Mouse (Mus musculus): Measurements from ENCODE around the gene Sphk2.
A peak's percentile ranks its signal among the peaks of the same experiment; 100 is the strongest.
"Not testable (repeated sequence)": the region's sequence is repeated elsewhere in the genome, so short reads cannot be mapped to it uniquely, and the experiment has no call there.

The Sphk2 gene

DNA sequence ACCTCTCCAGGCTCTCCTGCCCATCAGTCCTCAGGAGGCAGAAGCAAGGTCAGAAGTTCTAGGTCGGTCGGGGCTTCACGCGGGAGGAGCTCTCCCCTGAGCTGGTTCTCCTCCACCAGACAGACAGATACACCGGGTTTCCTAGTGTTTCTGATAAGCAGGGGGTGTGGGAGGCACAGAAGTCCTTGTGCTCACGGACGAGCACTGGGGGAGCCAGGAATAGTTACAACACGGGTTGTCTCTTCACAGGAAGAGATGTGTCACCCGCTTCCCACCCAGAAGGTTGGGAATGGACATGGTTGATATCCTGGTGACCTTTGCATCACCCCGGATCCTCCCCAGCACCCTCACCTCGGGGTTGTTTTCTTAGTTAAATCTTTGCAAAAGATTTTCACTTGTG, 28.0 kb downstream of the Sphk2 start:
- DNase-seq: no peak

DNA sequence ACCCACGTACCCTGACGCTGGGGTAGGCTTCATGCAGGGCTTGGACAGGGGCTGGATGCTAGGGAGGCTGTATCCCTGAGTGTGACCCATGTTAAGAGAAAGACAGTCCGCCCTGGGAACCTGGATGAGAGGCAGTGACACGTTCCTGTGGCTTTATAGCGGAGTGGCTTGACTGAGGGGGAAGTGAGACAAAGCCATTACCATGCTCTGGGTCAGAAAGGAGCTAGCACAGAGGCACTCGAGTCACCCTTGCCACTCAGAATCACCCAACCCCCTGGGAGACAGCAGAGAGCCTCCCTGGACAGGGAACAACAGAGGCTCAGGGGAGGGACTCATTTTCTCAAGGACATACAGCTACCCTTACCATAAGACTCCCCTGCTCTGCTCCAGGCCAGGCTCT, 28.7 kb downstream of the Sphk2 start:
- no peak for DNase-seq

DNA sequence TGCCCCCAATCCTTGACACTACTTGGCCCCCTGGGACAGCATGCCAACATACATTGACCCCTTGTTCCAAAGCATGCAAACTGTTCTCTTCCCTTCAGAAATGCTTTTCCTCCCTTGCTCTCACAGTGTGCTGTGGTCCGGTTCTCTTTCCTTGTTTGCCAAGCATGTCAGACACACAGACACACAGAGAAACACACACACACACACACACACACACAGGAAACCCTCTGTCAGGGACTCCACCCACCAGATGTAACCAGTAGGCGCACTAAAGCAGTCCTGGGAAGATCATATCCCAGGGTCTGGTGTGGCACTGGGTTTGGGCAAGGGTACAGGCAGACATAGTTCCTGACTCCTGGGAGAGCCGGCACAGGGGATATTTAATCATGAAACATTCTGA, 31.0 kb downstream of the Sphk2 start:
- no peak for DNase-seq

DNA sequence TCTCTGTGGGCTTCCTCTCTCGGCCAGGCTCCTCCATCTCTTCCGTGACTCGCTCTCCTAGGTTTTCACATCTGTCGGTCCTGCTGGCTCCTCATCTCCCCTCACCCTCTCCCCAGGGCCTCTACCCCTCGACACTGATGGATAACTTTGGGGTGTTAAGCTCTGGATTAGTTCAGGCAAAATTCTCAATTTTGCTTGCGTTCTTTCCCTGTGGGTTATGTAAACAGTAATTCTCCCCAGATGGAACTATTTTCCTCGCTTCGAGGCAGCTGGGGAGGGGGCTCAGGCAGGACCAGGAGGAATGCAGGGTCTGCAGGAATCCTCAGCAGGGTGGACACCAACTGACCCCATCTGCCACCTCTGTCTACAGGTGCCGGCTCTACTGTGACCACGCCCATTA, 32.0 kb downstream of the Sphk2 start:
- DNase-seq: no peak

DNA sequence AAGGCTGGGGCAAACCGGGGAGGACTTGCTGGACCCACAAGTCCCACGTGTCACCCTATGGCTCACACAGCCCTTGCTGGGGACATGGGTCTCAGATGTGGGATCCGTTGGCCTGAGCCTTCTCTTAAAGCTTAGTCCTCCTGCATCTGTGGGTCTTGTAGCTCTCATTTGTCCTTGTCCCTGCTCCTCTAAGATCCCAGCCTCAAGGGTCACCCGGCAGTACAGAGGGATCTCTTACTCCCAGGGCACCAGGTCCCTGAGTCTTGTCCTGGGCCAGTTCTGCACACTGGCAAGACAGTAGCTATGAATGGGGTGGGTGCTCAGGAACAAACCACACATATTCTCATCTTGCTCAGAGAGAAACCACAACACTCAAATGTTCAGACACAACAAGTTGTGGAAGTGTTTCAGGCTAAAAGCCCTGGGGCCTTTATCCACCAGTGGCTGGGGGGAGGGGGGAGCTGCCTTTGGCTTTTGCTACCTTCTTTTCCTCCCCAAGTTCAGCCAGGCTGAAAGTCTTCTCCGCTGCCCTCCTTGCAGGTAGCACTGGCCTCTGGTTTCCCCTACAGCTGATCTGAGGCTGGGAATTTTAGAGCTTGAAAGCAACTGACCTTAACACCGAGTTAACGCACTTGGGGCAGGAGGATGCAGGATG, 34.3 kb downstream of the Sphk2 start, which contains the start of gene Ntn5:
Ntn5 (plus strand) TSS at position 627 of the 655 bp plus-strand sequence.
- DNase-seq: no peak

DNA sequence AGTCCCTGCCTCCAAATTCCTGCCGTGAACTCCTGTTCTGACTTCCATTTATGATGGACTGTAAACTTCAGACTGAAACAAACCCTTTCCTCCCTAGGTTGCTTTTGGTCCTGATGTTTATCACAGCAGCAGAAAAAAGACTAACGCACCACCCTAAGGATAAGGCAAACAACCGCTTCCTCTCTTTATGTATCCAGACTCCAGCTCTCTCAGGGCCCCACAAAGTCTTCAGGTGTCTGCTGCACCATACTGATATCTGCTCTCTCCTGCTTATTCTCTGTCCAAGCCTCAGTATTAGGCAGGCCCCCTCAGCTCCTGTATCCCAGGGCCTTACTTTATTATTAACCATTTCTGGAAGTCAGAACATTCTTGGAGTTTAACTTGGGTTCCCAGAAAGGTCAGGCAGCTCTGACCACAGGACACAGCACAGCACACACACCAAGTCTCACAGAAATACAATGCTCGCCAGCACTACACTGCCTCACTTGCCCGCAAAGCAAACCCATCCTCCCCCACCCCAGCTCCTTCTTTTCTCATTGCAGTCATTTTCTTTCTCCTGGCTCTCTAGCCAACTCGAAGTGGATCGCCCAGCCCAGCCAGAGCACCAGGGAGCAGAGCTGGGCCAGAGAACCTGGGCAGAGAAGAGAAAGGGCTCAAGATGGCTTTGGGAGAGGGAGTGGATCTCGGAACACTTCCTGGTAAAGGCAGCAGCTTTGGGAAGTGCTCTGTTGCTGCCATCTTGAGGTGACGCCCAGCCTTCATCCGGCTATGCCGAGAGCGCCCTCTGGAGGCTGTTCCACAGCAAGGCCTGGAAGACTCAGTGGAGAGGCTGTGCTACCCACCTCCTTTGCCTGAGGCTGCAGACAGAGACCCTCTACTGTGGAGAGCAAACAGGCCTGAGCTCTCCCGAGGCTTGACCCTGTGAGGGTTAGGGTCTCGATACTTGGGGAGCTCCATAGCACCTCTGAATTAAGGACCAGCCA, 35.4 kb downstream of the Sphk2 start:
- peak; percentile 85 for DNase-seq

DNA sequence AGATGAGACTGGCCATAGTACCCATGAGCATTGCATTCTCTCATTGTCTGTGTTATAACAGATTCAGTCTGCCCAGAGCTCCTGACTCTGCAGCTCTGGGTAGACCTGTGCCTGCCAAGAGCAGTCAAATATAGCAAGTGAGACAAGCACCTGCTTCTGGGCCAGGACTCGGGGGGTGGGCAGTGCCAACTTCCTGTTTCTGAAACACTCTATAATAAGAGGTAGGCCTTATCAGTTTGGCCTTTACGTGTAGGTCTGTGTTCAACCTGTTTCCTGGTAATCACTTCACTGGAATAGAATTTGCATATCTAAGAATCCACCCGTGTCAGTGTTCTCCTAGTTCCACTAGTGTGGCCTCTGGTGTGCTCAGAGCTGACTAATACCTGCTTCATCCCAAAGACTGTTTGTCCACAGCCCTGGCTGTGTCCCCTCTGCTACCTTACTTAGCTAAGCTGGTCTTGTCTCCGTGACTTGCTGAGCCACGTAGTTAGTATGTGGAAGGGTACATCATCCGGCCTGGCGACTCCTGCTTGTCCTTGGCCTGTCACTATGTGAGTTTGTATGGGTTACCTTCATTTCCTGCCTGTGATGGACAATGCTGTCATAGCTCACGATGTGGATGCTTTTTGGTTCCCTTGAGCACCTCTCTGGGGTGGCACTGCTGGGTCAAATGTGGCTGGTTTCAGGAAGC, 36.6 kb downstream of the Sphk2 start:
- DNase-seq: peak; percentile 63

DNA sequence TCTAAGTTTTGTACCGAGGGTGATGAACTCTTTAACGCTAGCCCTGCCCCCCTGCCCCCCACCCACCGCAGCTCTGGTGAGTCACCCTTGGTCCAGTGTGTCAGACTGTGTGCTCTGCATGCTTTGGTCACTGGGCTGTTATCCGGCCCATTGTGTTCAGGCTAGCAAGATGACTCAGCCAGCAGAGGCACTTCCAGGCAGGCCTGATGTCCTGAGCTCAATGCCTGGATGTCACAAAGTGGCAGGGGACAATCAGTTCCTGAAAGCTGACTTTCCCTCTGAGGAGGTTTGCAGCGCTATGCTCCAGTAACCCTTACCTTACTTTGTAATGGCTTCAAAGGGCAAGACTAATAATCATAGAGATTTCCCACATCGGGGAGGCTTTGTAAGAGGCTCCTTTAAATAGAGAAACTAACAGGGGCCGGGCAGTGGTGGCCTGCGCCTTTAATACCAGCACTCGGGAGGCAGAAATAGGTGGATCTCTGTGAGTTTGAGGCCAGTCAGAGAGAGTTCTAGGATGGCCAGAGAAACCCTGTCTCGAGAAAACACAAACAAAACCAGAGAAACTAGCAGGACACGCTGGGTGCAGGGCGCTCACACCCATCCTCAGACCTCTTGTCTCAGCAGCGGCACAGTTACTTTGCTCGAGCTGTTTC, 37.7 kb downstream of the Sphk2 start:
- no peak for DNase-seq

DNA sequence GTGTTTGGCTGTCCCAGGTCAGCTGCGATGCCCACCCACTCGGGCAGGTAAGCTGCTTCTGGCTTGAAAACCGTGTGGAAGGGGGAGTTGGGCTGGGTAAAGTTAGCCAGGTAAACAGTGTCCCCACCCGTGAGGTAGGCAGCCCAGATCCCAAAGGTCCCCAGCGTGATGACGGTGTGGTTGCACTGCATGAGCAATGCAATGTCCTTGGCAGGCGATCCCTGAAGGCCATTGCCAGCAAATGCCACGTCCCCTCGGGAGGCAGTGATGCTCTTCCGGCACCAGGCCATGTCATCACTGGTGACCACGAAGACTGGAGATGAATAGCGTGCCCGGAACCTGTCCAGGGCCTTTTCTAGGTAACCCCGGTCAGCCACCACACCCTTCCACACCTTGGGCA, 39.3 kb downstream of the Sphk2 start:
- no peak for DNase-seq

DNA sequence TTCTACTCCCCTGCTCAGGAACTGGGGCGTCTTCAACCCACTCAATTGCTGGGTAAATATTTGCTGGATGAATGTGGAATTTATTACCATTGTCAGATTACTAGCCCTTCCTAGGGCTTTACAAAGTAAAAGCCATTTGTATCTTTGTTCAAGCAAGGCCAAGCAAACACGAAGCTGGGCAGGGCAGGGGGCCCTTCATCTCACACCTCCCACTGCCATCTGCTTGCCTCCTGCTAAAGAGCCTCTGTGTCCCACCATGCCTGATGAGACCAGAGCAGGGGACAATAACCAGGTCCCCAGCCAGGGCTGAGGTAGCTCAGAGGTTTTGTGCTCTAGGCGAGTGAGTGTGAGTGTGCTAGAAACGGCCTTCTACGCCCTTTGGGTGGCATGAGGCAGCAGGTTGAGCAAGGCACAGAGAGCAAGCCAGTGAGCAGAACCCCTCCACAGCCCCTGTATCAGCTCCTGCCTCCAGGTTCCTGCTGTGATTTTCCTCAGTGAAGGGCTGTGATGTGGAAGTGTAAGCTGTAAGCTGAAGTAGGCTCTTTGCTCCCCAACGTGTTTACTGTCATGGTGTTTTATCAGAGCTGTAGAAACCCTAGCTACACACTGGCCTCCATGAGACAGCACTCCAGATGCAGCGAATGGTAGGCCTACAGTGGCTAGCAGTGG, 40.0 kb downstream of the Sphk2 start:
- no peak for DNase-seq

DNA sequence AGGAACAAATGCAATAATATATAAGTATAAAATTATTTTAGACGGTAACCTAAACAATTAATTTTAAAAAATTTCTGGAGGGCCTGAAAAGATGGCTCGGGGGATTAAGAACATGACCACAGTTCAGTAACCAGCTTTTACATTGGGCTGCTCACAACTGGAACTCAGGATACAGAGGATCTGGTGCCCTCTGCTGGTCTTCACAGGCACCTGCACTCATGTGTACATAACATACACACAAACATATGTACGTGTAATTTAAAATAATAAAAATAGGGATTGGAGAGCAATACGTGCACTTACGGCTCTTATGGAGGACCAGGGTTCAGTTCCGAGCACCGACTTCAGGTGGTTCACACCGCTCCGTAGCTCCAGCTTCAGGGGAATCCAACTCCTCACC, 48.9 kb downstream of the Sphk2 start:
- no peak for DNase-seq

DNA sequence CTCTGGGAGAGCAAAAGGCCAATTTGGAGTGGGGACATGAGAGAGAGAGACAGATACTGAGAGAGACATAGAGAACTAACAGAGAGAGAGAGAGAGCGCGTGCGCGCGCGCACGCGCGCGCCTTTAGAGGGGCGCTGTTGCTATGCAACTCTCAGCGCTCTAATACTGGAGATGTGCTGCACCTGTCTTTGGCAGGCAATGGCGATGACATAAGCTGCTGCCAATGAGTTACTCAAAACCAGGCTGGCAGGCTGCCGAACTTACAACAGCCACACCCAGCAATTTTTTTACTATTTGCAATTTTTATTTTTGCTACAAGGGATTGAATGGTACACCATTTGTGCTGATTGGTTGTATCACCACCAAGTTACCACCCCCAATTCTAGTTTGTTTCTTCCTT, 50.0 kb downstream of the Sphk2 start:
- DNase-seq: no peak

DNA sequence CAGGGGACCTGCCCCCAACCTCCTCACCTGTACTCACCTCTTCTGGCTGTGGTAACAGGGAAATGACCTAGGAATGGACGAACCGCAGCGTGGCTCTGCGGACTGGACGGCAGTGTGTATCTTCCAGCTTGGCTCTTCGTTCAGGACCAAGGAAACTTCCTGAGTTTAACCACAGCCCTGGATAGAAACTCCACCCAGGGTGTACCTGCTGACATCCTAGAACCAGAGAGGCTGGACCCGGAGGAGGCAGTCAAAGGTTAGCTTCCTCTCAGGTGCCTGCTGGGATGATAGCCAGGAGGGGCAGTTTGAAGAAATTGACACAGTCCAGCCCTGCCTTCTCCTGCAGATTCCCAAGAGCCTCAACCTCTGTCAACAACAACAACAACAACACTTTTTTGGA, 51.6 kb downstream of the Sphk2 start, which contains the start of gene Fut2:
Fut2 (minus strand) TSS at position 234 of the 400 bp plus-strand sequence.
- no peak for DNase-seq

DNA sequence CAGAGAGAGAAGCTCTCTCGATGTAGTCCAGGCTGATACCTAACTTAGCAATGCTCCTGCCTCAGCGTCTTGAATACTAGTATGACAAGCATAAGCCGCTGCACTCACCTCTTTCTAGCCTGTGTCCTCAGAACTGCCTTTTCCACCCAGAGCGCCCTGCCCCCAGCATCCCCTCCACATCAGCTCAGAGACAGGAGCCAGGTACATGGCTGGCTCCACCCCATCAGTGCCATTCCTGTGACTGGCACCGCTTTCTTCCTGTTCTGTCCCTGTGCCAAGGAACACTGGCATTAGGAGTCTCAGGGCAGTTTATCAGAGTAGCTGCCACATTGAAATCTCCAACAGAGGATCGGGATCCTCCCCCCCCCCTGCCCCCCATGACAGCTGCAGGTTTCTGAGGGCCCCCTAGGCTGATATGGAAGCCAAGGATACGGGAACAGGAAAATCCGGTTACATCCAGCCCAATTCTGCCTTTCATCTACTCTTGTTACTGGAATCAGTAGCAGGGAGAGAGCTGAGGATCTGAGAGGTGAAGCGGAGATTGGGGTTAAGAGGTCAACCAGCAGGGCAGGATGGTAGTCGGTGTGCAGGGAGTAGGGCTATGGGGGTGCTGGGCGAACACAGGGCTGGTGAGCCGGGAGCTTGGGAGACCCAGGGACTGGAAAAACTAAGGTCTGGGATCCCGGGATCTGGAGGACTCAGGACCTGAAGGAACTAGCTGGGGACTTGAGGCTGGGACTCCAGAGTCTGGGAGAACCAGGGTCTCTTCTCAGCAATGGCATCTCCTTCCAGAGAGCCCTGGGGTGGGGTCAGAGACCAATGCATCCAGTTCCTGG, 52.3 kb downstream of the Sphk2 start:
- DNase-seq: no peak

DNA sequence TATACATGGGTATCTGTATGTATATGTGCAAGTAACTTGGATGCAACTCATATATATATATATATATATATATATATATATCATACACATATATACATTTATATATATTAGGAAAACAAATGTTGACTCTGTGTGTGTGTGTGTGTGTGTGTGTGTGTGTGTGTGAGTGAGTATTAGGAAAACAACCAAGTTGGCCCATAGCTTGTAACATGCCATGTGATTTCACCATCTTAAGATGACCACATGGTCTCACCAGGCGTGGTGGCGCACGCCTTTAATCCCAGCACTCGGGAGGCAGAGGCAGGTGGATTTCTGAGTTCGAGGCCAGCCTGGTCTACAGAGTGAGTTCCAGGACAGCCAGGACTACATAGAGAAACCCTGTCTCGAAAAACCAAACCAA, 56.1 kb downstream of the Sphk2 start:
- DNase-seq: not testable (repeated sequence)

DNA sequence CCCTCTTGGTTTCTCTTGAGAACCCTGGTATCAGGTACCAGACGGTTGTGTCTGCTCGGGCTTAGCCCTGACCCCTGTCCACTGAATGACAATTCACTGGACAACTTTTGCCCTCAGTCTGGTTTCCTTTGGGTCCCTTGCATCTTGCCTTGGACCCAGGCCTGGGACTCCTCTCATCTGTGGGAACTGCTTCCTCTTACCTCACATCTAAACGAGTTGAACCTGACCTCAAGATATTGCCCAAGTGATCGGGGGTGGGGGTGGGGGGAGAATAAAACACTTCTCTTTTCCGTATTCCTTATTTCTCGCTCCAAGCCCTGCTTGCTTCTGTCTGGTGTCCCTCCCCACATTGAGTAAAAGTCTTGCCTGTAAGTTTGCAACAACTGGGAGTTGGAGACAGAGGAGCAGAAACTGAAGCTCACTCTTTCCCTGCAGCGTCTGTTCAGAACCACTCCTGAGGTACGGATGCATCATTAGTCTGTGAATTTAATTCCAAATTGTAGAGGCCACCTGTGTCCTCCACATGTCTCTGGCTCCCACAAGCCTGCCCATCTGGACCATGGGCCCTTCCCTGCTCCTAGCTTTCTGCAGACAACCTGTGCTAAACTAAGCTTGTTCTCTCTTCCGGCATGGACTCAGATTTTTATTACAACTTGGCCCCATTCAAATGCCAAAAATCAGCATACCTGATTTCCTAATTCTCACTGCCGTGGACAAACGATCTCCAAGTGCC, 56.9 kb downstream of the Sphk2 start:
- no peak for DNase-seq

Measured in cerebellum, adult 11-12 months (tissue).